Mouse (Mus musculus): Measurements from ENCODE around the gene Iltifb.

GRCm38 (mm10) chr10:118250852-118251295 is 44.0 kb downstream of the Iltifb start:
- TF ChIP-seq CTCF (IDR thresholded peaks at IDR 0.05; ENCODE audit: extremely low read depth, insufficient read length, insufficient replicate concordance, low read depth, low read length) = no peak
- TF ChIP-seq POLR2A (IDR thresholded peaks at IDR 0.05; ENCODE audit: low read depth, low read length) = no peak
